8 mouse cellular contexts compared by ENCODE assay signal in genomic region chr9:81635109-81635508, GRCm38 (mm10). TPM values are rescaled to one million over a fixed set of nuclear protein-coding genes. Genes with fewer than 3 reads are reported as not detected.
A peak's percentile ranks its signal among the peaks of the same experiment; 100 is the strongest.
DNase-seq lines count a peak whose midpoint lies in the region; ATAC-seq and TF ChIP-seq lines count a peak whose summit lies in the region.

No protein-coding gene starts in this region.

- no peak overlapping the region for H3K9ac ChIP-seq in ES-E14 (ENCODE audit: insufficient read depth, low read depth, low read length, poor library complexity, severe bottlenecking)
- no peak overlapping the region for H3K9ac ChIP-seq in forebrain, embryonic 12.5 days

- no peaks in the 10 kb centered on the region for H3K9me3 ChIP-seq in ES-E14 (ENCODE audit: control insufficient read depth, insufficient read depth, low read depth, low read length)
- no peaks in the 10 kb centered on the region for H3K9me3 ChIP-seq in forebrain, embryonic 12.5 days

- no peak overlapping the region for H3K27ac ChIP-seq in ES-E14 (ENCODE audit: insufficient read depth, low read depth, low read length, poor library complexity, severe bottlenecking)
- no peak overlapping the region for H3K27ac ChIP-seq in forebrain, embryonic 12.5 days

- H3K27me3 ChIP-seq in forebrain, embryonic 12.5 days = peaks cover 55% of the 10 kb centered on the region

- 11% methylated on average over 8 of the region's 8 CpGs for WGBS in forebrain, embryonic 12.5 days

- in situ Hi-C loops in ES-E14 (cut with MboI; ENCODE audit: low sequenced_read_pairs in 2 of 2, unreplicated experiment in 2 of 2) = no loop called here

- no peak for ATAC-seq in forebrain, embryonic 12.5 days (ENCODE audit: low FRiP score)
- no peak for ATAC-seq in CD4-positive, CD25-positive, alpha-beta regulatory T cell, adult 4 months

- DNase-seq in heart, adult 18-20 months = peak; percentile 2 to 9
- no peak for DNase-seq in heart, adult 8-10 months (ENCODE audit: low spot score)
- peak; percentile 44 for DNase-seq in ES-E14 (ENCODE audit: low read depth, low spot score)
- peak; percentile 39 for DNase-seq in kidney, adult 18-20 months
- DNase-seq in mesoderm, embryonic 11.5 days (ENCODE audit: low read depth, low spot score) = peak; percentile 41
- DNase-seq in cerebellum, adult 18-20 months = no peak

- H3K4me1 ChIP-seq in ES-E14 (ENCODE audit: control insufficient read depth in 2 of 2, insufficient read depth in 2 of 2, low read length in 2 of 2, poor library complexity in 1 of 2) = peaks cover 0 to 5% of the 10 kb centered on the region in 2 experiments; a peak in 1 of 4 replicates
- H3K4me1 ChIP-seq in forebrain, embryonic 12.5 days = peaks cover 26% of the 10 kb centered on the region

- peak overlapping the region; percentile 17; the same call in 1 of the 2 replicates for H3K4me2 ChIP-seq in forebrain, embryonic 12.5 days

- H3K36me3 ChIP-seq in ES-E14 (ENCODE audit: control insufficient read depth, insufficient read depth, low read length, poor library complexity, severe bottlenecking) = no peaks in the 10 kb centered on the region
- no peaks in the 10 kb centered on the region for H3K36me3 ChIP-seq in forebrain, embryonic 12.5 days (replicated peaks)

- H3K4me3 ChIP-seq in ES-E14 (ENCODE audit: insufficient read depth in 1 of 2, low read depth in 1 of 2, low read length in 2 of 2, poor library complexity in 1 of 2, severe bottlenecking in 1 of 2) = no peak overlapping the region
- no peak overlapping the region for H3K4me3 ChIP-seq in forebrain, embryonic 12.5 days (replicated peaks)

TF ChIP-seq in ES-E14, 5 proteins besides CTCF, POLR2A, EP300 and RAD21:
- TF ChIP-seq CHD2 (IDR thresholded peaks at IDR 0.05; ENCODE audit: low read depth, low read length) (no peak), ZNF384 (IDR thresholded peaks at IDR 0.05; ENCODE audit: low read depth, low read length) (no peak), ZC3H11A (IDR thresholded peaks at IDR 0.05; ENCODE audit: borderline replicate concordance, low read depth, low read length) (no peak), MAFK (IDR thresholded peaks at IDR 0.05; ENCODE audit: insufficient read depth, low read depth, low read length) (no peak)
TF ChIP-seq in ES-E14: peak in this region for 0.

RNA-seq across cellular contexts. Expression of gene Htr1b, which starts 1.5 kb away (rescaled TPM):
- total RNA-seq in heart, adult 18-20 months (2021) = under 1 TPM; 0.25 to 0.64 TPM
- total RNA-seq in heart, adult 8-10 months (2022) = under 1 TPM; 0.31 to 0.82 (median 0.35) TPM
- 0.79 and 1.5 TPM in 2 replicates for total RNA-seq in ES-E14 (2012; rRNA removed)
- 0.44 and 0.54 TPM in 2 replicates for polyA plus RNA-seq in forebrain, embryonic 12.5 days (2016; fragmentation: Nextera tagmentation; extraction: Ambion mirVana)
- not detected for polyA plus RNA-seq in CD4-positive, CD25-positive, alpha-beta regulatory T cell, adult 4 months (2017; shearing (Covaris generic))

Comparison
In these comparisons a context has a peak if more than half of its experiments do, and no peak if none do; other contexts are left out.
1. DNase-seq: peak in heart, adult 18-20 months (2 of 2), ES-E14 (single experiment), kidney, adult 18-20 months (single experiment) and mesoderm, embryonic 11.5 days (single experiment); none in heart, adult 8-10 months (single experiment) and cerebellum, adult 18-20 months (0 of 2).